Mouse (Mus musculus) myocyte (in vitro differentiated cells): ENCODE measurements around the gene Cd40lg.

ENCODE experiments used
- CEBPB ChIP-seq: IDR thresholded peaks from 2 replicates; pipeline ENCODE4 v1.6.1; 2011; ENCODE audit warnings: mild to moderate bottlenecking, moderate library complexity; ENCODE audit not compliant: poor library complexity, insufficient read depth, severe bottlenecking
- POLR2A ChIP-seq: IDR thresholded peaks from one replicate; pipeline ENCODE4 v1.6.1; 2011; ENCODE audit warnings: low read depth, mild to moderate bottlenecking, control low read depth, moderate library complexity; ENCODE audit not compliant: insufficient read length
- TCF12 ChIP-seq: IDR thresholded peaks from one replicate; pipeline ENCODE4 v1.6.1; 2011; ENCODE audit warnings: mild to moderate bottlenecking, control low read depth; ENCODE audit not compliant: poor library complexity, insufficient read depth, severe bottlenecking

GRCm38 (mm10) chrX:57219563-57219962, 7.6 kb downstream of the Cd40lg start:
- TF ChIP-seq POLR2A, result no peak
- no peak for TF ChIP-seq CEBPB
- no peak for TF ChIP-seq TCF12
